20 mouse cellular contexts compared by ENCODE assay signal in the genomic region with DNA sequence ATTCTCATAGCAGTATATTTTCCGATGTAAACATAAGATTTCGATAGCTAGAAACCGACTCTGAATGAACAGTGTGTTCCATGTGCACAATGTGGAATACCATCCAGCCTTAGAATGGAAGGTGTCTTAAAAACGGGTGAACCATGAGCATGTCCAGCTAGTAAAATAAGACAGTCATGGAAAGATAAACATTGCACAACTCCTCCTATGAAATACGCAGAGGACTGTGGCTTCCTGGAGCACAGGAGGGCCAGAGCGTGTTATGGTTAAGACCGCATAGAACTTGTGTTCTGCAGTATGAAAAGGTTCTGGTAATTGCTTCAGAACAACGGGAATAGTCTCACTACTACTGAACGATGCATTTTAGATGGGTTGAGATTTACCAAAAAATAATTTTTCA. TPM values are rescaled to one million over a fixed set of nuclear protein-coding genes. Genes with fewer than 3 reads are reported as not detected.
DNase-seq lines count a peak whose midpoint lies in the region; ATAC-seq lines count a peak whose summit lies in the region.
"Had no signal": no experiment of that assay in that cellular context is flagged by ENCODE, and none has a peak within 500 bp of the region (broad histone marks: within the 10 kb centered on the region; RNA-seq: fewer than 3 reads in every experiment).

No protein-coding gene starts in this region.

- no peaks in the 10 kb centered on the region for H3K9me3 ChIP-seq in heart, embryonic 10.5 days
- no peaks in the 10 kb centered on the region for H3K9me3 ChIP-seq in midbrain, embryonic 13.5 days
- H3K9me3 ChIP-seq: embryonic facial prominence, embryonic 13.5 days; forebrain, embryonic 13.5 days; heart, embryonic 12.5 days; hindbrain, embryonic 13.5 days had no signal

- no peaks in the 10 kb centered on the region for H3K27me3 ChIP-seq in heart, embryonic 10.5 days (ENCODE audit: insufficient read depth, poor library complexity, severe bottlenecking)
- H3K27me3 ChIP-seq in midbrain, embryonic 13.5 days: peaks cover 3% of the 10 kb centered on the region; the same call in 1 of the 2 replicates
- H3K27me3 ChIP-seq: embryonic facial prominence, embryonic 13.5 days; forebrain, embryonic 13.5 days; heart, embryonic 12.5 days; hindbrain, embryonic 13.5 days had no signal

- peak; percentile 79 for ATAC-seq in megakaryocyte progenitor cell, adult 5-6 weeks (replicated peaks; ENCODE audit: poor library complexity)
- ATAC-seq in midbrain, embryonic 13.5 days: no peak
- ATAC-seq: forebrain, embryonic 13.5 days; forebrain, postnatal 0 days; hindbrain, postnatal 0 days had no signal

- H3K27ac ChIP-seq in heart, embryonic 10.5 days: 0 out of 2 replicates have a peak overlapping the region, but pooled peaks have one; percentile 29
- H3K27ac ChIP-seq in midbrain, embryonic 13.5 days: no peak overlapping the region
- H3K27ac ChIP-seq: embryonic facial prominence, embryonic 13.5 days; forebrain, embryonic 13.5 days; hindbrain, embryonic 13.5 days; hindbrain, postnatal 0 days had no signal

- H3K4me2 ChIP-seq in midbrain, embryonic 13.5 days (replicated peaks): no peak overlapping the region
- H3K4me2 ChIP-seq: embryonic facial prominence, embryonic 13.5 days; forebrain, embryonic 13.5 days; heart, embryonic 12.5 days; hindbrain, embryonic 13.5 days had no signal

- no peak for DNase-seq in heart, embryonic 10.5 days (ENCODE audit: low spot score)
- no peak for DNase-seq in heart, postnatal 10 days
- peak; percentile 43 for DNase-seq in lung, postnatal 25 days (ENCODE audit: low spot score)
- DNase-seq in lung, postnatal 4 days: no peak
- no peak for DNase-seq in neural tube, embryonic 10.5 days (ENCODE audit: extremely low spot score, low spot score)
- DNase-seq: adrenal gland, adult 2 months; adrenal gland, postnatal 25 days; cerebellum, adult 18-20 months; cerebellum, adult 9-11 months; cerebellum, postnatal 36 days; forebrain, postnatal 0 days; gastrocnemius, postnatal 25 days; heart, adult 18-20 months had no signal

- 0 out of 2 replicates have a peak, but pooled peaks cover 4% of the 10 kb centered on the region for H3K36me3 ChIP-seq in heart, embryonic 10.5 days
- no peaks in the 10 kb centered on the region for H3K36me3 ChIP-seq in midbrain, embryonic 13.5 days
- H3K36me3 ChIP-seq: embryonic facial prominence, embryonic 13.5 days; hindbrain, embryonic 13.5 days had no signal

- 85% methylated on average over 9 of the region's 9 CpGs for WGBS in heart, embryonic 10.5 days
- WGBS in midbrain, embryonic 13.5 days: 93% methylated on average over 9 of the region's 9 CpGs

- intact Hi-C loops in heart, postnatal 10 days (cut with DNase I): no loop called here

- H3K4me3 ChIP-seq in heart, embryonic 10.5 days: no peak overlapping the region
- no peak overlapping the region for H3K4me3 ChIP-seq in midbrain, embryonic 13.5 days (replicated peaks)
- H3K4me3 ChIP-seq: embryonic facial prominence, embryonic 13.5 days; forebrain, embryonic 13.5 days; heart, embryonic 12.5 days; hindbrain, embryonic 13.5 days had no signal

- H3K4me1 ChIP-seq in heart, embryonic 10.5 days: peaks cover 42% of the 10 kb centered on the region
- H3K4me1 ChIP-seq in midbrain, embryonic 13.5 days (replicated peaks): no peaks in the 10 kb centered on the region
- H3K4me1 ChIP-seq: forebrain, embryonic 13.5 days had no signal

- no peak overlapping the region for H3K9ac ChIP-seq in midbrain, embryonic 13.5 days (replicated peaks)
- H3K9ac ChIP-seq: embryonic facial prominence, embryonic 13.5 days; forebrain, embryonic 13.5 days; forebrain, postnatal 0 days; heart, embryonic 12.5 days; hindbrain, embryonic 13.5 days had no signal

RNA-seq across cellular contexts. Expression of gene Anxa3, which starts 6.8 kb away (rescaled TPM):
- polyA plus RNA-seq in heart, embryonic 10.5 days (2016; fragmentation: Nextera tagmentation; extraction: Ambion mirVana): 57.5 and 57.7 TPM in 2 replicates
- total RNA-seq in heart, postnatal 10 days (2021): 10 to 100 TPM; 46.6 to 49.2 TPM
- total RNA-seq in megakaryocyte progenitor cell, adult 5-6 weeks (2015): 514 and 552 TPM in 2 replicates
- 313 and 351 TPM in 2 replicates for total RNA-seq in megakaryocyte progenitor cell, adult 5-6 weeks (2017)
- 21.7 and 22.7 TPM in 2 replicates for polyA plus RNA-seq in midbrain, embryonic 13.5 days (2015; fragmentation: Nextera tagmentation; extraction: Ambion mirVana)

Comparison
In these comparisons a context has a peak if more than half of its experiments do, and no peak if none do; other contexts are left out.
1. RNA of gene Anxa3, which starts 6.8 kb away (total RNA-seq): 313 to 552 TPM in megakaryocyte progenitor cell, adult 5-6 weeks; 46.6 to 49.2 TPM in heart, postnatal 10 days; every median in the first group is over 4 times any median in the second.